Mouse (Mus musculus): ENCODE measurements around the gene Gm49721. TPM values are rescaled to one million over a fixed set of nuclear protein-coding genes. Genes with fewer than 3 reads are reported as not detected.
"Not testable (repeated sequence)": the region's sequence is repeated elsewhere in the genome, so short reads cannot be mapped to it uniquely, and the experiment has no call there.

Gm49721 gene
- under 1 TPM; 0.13 to 0.45 TPM for total RNA-seq (2021)
- long read RNA-seq, partial matches to known transcripts, result 0 of 2 reads
- long read RNA-seq, other reads (novel, unspliced or antisense), result 2 of 2 reads

DNA sequence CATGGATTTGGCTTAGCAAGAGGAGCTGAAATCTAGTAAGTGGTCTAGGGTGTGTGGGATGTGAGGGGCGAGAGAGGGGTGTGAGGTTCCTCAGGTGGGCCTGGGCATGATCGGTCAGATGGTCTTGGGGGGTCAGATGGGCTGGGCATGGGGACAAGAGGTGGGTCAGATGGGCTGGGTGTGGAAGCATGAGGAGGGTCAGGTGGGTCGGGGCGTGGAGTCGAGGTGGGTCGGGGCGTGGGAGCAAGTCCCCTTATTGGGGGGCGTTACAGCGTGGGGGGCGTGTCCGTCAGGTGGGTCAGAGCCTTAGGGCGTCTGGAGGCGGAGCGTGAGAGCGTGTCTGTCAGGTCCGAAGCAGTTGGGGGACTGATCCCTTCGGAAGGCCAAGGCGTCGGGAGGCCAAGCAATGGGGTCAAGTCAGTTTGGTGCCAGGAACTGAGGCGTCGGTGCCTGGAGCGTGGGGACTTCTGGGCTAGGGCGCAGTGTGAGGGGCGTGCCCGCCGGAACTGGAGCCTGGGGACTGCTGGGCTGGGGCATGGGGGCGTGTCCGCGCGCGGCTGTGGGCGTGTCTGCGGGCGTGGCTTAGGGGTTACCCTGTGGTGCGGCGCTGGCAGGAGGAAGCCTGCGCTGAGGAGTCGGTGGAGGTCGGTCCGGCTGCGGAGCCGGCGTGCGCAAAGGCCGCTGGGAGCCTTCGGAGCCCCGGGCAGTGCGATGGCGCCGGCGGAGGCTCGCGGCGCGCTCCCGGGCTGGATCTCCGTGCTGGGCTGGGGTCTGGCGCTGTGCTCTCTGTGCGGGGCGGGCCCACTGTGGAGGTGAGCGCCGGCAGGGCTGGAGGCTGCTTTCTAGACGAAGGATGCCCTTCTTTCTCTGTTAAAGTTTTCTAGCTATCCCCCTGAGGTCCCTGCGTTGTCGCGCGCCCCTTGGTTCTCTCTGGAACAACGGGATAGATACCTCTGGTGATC is at the start of gene Gm49721:
TSS of gene Gm49721 (plus strand) at position 618 of the 962 bp plus-strand sequence.
- DNase-seq (ENCODE audit: low spot score in 2 of 2), result peak; percentile 51 to 53

DNA sequence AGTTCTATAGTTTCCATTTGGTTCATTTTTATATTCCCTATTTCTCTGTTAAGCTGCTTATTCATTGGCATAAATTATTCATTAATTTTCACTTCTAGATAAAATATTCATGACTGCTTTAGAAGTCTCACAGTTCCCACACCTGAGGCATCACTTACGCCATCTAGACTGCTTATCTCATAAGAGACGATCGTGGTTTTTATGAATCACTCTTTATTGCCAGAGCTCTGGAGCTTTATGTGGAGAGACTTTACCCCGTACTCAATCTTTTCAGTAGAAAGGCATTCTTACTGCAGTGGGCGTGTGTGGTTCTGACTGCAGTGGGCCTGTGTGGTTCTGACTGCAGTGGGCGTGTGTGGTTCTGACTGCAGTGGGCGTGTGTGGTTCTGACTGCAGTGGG is 47.1 kb upstream of the Gm49721 start:
- not testable (repeated sequence) for DNase-seq (ENCODE audit: low spot score in 2 of 2)

DNA sequence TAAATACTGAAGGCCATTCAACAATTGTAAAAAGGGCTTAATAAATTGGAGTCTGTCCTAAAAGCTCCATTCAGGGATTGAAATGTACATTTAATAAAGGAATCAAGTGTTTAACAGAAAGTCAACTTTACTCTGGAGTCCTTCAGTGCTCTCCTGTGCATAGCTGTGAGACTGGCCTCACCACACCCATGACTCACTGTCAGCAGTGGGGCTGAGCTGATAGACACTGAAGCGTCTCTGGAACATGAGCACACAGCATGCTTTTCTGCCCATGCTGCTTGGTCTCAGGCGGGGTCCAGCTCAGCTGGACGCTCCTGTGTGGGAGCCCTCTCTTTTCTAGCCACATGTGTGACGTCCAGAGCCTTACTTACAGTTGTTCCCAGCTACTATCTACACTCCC is 36.1 kb upstream of the Gm49721 start:
- not testable (repeated sequence) for DNase-seq (ENCODE audit: low spot score in 2 of 2)

DNA sequence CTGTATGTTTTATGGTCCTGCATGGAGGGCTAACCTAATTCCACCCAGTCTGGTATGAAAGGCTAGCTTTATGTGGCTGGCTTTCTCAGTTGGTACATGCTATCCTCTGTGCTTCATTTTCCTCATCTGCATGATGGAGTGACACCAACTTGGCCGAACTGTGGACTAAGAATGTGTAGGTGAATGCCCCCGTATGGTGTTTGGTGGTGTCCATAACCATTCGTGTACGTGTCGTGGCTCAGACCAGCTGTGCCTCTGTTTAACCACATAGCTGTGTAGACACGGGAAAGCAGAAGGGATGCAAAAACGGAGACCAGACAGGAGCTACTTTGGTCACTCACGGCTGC is 31.1 kb upstream of the Gm49721 start:
- not testable (repeated sequence) for DNase-seq (ENCODE audit: low spot score in 2 of 2)

- peak; percentile 75 to 86 for DNase-seq (ENCODE audit: low spot score in 2 of 2)
Observed at GRCm38 (mm10) chr17:6947984-6948768, 30.5 kb upstream of the Gm49721 start, which contains the start of gene Rsph3b. Rsph3b (minus strand) TSS chr17:6948682.

GRCm38 (mm10) chr17:6948769-6949228 is 29.9 kb upstream of the Gm49721 start:
- DNase-seq (ENCODE audit: low spot score in 2 of 2), result not testable (repeated sequence)

- DNase-seq (ENCODE audit: low spot score in 2 of 2), result not testable (repeated sequence)
Observed at GRCm38 (mm10) chr17:6958881-6959280, 19.8 kb upstream of the Gm49721 start.

GRCm38 (mm10) chr17:6959543-6960259 is 19.0 kb upstream of the Gm49721 start:
- not testable (repeated sequence) for DNase-seq (ENCODE audit: low spot score in 2 of 2)

DNA sequence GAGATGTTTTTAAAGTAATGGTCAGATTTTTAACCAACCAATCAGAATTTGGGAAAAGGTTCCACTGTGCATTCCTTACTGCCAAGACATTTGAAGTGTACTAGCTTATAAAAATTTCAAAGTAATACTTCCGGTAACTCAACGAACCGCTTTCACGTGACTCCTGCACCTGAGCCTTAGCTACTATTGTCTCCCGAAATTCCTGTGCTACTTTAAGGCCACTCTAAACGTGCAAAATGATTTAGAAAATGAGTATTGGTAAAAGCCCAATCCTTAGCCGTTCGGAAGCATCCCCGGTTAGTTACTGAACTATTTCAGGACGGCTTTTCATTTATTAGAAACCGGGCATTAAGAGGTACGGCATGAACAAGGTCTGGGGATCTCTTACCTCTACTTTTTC is 18.4 kb upstream of the Gm49721 start:
- not testable (repeated sequence) for DNase-seq (ENCODE audit: low spot score in 2 of 2)

DNA sequence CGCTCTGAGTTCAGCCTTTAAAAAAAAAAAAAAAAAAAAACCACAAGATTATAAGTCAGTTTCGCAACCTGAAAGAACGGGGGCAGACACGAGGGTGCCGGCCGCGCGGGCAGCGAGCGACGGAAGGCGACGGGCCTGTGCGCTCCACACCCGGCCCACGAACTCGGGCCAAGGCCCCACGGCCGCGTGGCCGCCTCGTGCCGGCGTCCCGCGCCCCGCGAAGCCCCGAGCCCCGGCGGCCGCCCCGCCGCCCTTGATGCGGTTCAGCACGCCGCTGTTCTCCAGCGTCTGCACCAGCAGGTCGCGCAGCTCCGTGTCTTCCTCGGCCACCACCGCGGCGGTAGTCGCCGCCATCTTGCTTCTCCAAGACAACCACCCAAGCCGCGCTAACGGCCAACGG is 17.9 kb upstream of the Gm49721 start, which contains the start of gene Tagap1:
TSS of gene Tagap1 (minus strand) at position 381 of the 400 bp plus-strand sequence.
- DNase-seq (ENCODE audit: low spot score in 2 of 2), result peak; percentile 15 to 47

- DNase-seq (ENCODE audit: low spot score in 2 of 2), result peak; percentile 42 to 53
Observed at GRCm38 (mm10) chr17:6961181-6962000, 17.3 kb upstream of the Gm49721 start.

DNA sequence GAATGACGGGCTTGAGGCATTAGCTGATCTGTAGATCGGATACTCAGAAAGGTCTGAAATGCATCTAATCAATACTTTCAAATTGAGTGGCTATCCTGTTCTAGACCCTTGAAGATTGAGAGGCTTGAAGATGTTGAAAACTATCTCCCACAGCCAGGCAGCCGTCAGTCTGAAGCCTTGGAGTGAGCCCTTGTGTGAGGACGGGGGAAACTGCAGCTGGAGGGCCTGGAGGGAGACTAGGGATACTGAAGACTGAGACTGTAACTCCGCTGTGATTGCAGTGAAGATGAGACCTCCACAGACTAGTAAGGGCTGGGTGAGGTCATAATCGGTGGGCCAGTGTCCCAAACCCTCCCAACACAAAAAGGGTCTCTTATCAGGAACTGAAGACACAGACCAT is 16.4 kb upstream of the Gm49721 start:
- not testable (repeated sequence) for DNase-seq (ENCODE audit: low spot score in 2 of 2)

DNA sequence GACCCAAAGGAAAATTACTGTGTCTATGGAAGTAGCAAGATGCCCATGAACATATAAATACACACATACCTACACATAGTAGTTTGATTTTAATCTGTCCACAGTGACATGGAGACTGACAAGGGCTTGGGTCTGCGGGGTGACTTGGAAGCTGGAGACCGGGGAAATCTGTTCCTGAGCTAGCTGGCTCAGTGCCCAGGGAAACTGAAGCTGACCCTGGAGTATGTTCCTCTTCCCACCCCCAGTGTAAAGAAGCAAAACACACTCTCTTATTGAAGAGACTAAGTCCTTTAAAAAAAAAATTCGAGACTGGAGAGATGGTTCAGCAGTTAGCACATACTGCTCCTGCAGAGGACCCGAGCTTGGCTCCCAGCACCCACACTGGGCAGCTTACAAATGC is 15.8 kb upstream of the Gm49721 start:
- not testable (repeated sequence) for DNase-seq (ENCODE audit: low spot score in 2 of 2)

- not testable (repeated sequence) for DNase-seq (ENCODE audit: low spot score in 2 of 2)
Observed at GRCm38 (mm10) chr17:6965364-6965763, 13.3 kb upstream of the Gm49721 start.

DNA sequence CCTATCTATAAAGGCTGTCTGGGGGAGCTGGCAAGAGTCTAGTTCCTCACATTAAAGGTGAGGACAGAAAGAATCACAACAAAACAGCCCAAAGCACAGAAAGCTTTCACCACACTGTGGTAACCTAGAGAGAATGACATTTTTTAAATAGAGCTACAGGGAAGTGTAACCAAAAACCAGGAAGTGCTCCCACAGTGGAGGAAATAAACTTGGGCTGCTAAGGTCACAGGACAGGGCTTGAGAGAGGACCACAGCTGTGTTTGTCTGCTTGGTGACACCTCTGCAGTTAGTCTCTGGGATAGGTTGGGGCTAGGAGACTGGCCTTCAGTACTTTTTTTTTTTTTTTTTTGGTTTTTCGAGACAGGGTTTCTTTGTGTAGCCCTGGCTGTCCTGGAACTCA is 11.0 kb upstream of the Gm49721 start:
- not testable (repeated sequence) for DNase-seq (ENCODE audit: low spot score in 2 of 2)

DNA sequence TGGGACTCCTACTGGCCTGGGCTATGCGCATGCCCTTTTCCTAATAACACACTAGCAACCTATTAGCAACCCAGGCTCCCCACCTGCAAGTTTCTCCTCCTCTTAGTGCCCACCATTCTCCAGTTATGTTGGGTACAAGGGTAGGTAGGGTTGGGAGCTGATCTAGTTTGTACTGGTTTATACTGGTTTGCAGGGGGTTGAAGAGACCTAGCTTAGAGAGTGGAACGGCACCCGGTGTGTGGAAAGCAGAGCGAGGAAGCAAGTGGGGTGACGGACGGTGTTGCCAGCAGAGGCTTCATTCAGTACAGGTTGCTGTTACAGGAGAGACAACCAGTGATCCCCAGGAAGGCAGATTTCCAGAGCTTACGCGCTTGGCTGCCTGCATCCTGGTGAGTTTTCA is 8.4 kb upstream of the Gm49721 start, which contains the start of gene Rnaset2b:
TSS of gene Rnaset2b (plus strand) at position 301 of the 400 bp plus-strand sequence.
- not testable (repeated sequence) for DNase-seq (ENCODE audit: low spot score in 2 of 2)

DNA sequence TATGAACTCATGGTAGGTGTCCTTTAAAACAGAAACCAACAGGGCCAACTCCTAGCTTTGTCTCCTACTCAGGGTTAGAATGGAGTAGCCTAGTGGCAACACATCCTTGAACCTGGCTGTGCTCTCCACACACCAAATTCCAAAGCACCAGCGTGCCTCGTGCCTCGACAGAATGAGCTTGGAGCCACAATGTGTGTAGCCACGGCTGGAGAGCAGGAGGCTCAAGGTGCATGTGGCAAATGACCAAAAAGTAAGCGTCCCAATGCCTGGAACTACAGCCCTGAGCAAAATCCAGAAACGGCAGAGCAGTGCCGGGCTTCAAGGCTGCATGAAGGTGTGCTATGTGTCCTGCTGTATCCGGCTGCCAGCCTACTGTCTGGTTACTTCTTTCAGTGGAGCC is 7.5 kb upstream of the Gm49721 start:
- DNase-seq (ENCODE audit: low spot score in 2 of 2), result not testable (repeated sequence)

DNA sequence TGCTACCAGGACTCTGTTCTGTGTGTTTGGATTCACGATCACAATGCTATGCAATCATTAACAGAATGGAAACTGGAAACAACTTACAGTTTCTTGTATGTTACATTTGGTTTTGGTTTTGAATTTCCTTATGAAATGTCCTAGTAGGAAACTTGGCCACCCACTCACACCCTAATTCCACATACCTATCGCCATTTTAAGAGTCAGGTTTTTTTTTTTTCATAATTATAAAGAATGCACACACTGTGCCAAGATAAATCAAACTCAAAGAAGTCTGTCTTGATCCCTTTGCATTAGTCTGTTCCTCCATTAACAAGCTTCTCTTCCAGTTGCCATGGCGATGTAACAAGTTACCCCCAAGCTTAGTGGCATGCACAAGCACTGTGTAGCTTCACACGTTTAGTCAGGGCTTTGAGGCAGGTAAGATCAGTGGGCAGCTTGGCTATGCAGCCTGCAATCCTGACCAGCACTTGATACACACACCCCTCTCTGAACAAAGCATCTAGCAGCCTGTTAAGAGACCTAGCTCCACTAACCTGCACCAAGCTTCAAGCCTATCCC is 5.8 kb upstream of the Gm49721 start:
- DNase-seq (ENCODE audit: low spot score in 2 of 2), result not testable (repeated sequence)

- not testable (repeated sequence) for DNase-seq (ENCODE audit: low spot score in 2 of 2)
Observed at GRCm38 (mm10) chr17:6974985-6975384, 3.7 kb upstream of the Gm49721 start.
